Mouse (Mus musculus) stomach, postnatal 0 days (tissue): ENCODE measurements around the gene Kazn.

ENCODE experiments used
- CTCF ChIP-seq: IDR thresholded peaks from 2 replicates; pipeline ENCODE4 v1.5.1; 2016; ENCODE audit warnings: antibody characterized with exemption, low read depth, mild to moderate bottlenecking, moderate library complexity
- EP300 ChIP-seq: optimal IDR thresholded peaks from 2 replicates; pipeline ENCODE3; 2016; ENCODE audit warnings: antibody characterized with exemption

GRCm38 (mm10) chr4:142083193-142083592 is 156.0 kb downstream of the Kazn start:
- TF ChIP-seq CTCF (no peak), EP300 (no peak)
